Mouse (Mus musculus) ES-E14 (cell line): ENCODE results near the gene Rnf216. TPM values are rescaled to one million over a fixed set of nuclear protein-coding genes. Genes with fewer than 3 reads are reported as not detected.

Experiments used
- DNase-seq: peaks from one replicate; pipeline ENCODE4 v3.0.0-alpha.2; 2013; ENCODE audit warnings: low read depth, low spot score
- H3K27ac ChIP-seq: 2 replicates; pipeline ENCODE4 v1.5.1; 2012; ENCODE audit warnings: low read depth, mild to moderate bottlenecking, low read length, moderate library complexity, mixed read lengths; ENCODE audit not compliant: poor library complexity, insufficient read depth, severe bottlenecking
- H3K36me3 ChIP-seq: 2 replicates; pipeline ENCODE4 v1.6.1; 2012; ENCODE audit warnings: mild to moderate bottlenecking, low read length, moderate library complexity, mixed read lengths; ENCODE audit not compliant: control insufficient read depth, poor library complexity, insufficient read depth, severe bottlenecking
- H3K4me1 ChIP-seq, 2 experiments: fragments of 150-350 bp in 1 of 2; sonication (generic) in 1 of 2; 2 replicates each; pipeline ENCODE4 v1.6.1; 2012; ENCODE audit warnings: low read length in 2 of 2, mild to moderate bottlenecking in 1 of 2, mixed read lengths in 1 of 2; ENCODE audit not compliant: control insufficient read depth in 2 of 2, insufficient read depth in 2 of 2, poor library complexity in 1 of 2
- H3K4me3 ChIP-seq, 2 experiments: fragments of 150-350 bp in 1 of 2; sonication (generic) in 1 of 2; 2 replicates each; pipeline ENCODE4 v1.5.1; 2012; ENCODE audit warnings: low read length in 2 of 2, low read depth in 1 of 2, mild to moderate bottlenecking in 1 of 2, mixed read lengths in 1 of 2; ENCODE audit not compliant: insufficient read depth in 1 of 2, poor library complexity in 1 of 2, severe bottlenecking in 1 of 2
- H3K9ac ChIP-seq: 2 replicates; pipeline ENCODE4 v1.6.1; 2012; ENCODE audit warnings: low read depth, mild to moderate bottlenecking, low read length, mixed read lengths; ENCODE audit not compliant: poor library complexity, insufficient read depth, severe bottlenecking
- H3K9me3 ChIP-seq: fragments of 150-350 bp; sonication (generic); 2 replicates; pipeline ENCODE4 v1.6.1; 2012; ENCODE audit warnings: low read depth, mild to moderate bottlenecking, low read length; ENCODE audit not compliant: control insufficient read depth, insufficient read depth
- CHD2 ChIP-seq: IDR thresholded peaks from 2 replicates; pipeline ENCODE4 v1.6.1; 2014; ENCODE audit warnings: mild to moderate bottlenecking, low read depth, low read length, inconsistent platforms
- HCFC1 ChIP-seq: IDR thresholded peaks from 2 replicates; pipeline ENCODE4 v1.6.1; 2012; ENCODE audit warnings: low read length, inconsistent platforms, borderline replicate concordance; ENCODE audit not compliant: insufficient read depth
- MAFK ChIP-seq: IDR thresholded peaks from 2 replicates; pipeline ENCODE4 v1.6.1; 2014; ENCODE audit warnings: mild to moderate bottlenecking, low read depth, low read length, inconsistent platforms; ENCODE audit not compliant: insufficient read depth
- ZC3H11A ChIP-seq: IDR thresholded peaks from 2 replicates; pipeline ENCODE4 v1.6.1; 2012; ENCODE audit warnings: low read depth, mild to moderate bottlenecking, inconsistent platforms, low read length, borderline replicate concordance
- ZNF384 ChIP-seq: IDR thresholded peaks from 2 replicates; pipeline ENCODE4 v1.6.1; 2012; ENCODE audit warnings: low read depth, low read length, inconsistent platforms
- in situ Hi-C, 2 experiments: fragments of 600-800 bp; cut with MboI; formaldehyde crosslinking; loops; one replicate each; pipeline ENCODE4 v1.15.1; 2025; ENCODE audit warnings: low sequenced_read_pairs in 2 of 2, inconsistent platforms in 1 of 2; ENCODE audit not compliant: unreplicated experiment in 2 of 2
- total RNA-seq: library from RNA; depleted of rRNA; stranded (reverse); fragments of 300-350 nt; gene quantifications from 2 replicates; pipeline ENCODE4 v1.2.3, GENCODE M21; 2012

The Rnf216 gene
- total RNA-seq, 1 experiment: 23.8 TPM

GRCm38 (mm10) chr5:143054703-143055102 is 58.1 kb downstream of the Rnf216 start:
- peaks cover 6% of the 10 kb centered on the region; the same call in 1 of the 2 replicates for H3K36me3 ChIP-seq
- H3K4me3 ChIP-seq: no peak overlapping the region
- in situ Hi-C loops: no loop called here
- H3K9ac ChIP-seq: no peak overlapping the region
- peaks cover 1 to 7% of the 10 kb centered on the region in 2 experiments; a peak in 3 of 4 replicates for H3K4me1 ChIP-seq
- no peak for TF ChIP-seq HCFC1
- TF ChIP-seq ZC3H11A: no peak
- no peak for TF ChIP-seq MAFK
- no peak for TF ChIP-seq CHD2
- no peak for TF ChIP-seq ZNF384
- no peaks in the 10 kb centered on the region for H3K9me3 ChIP-seq
- DNase-seq: no peak
- H3K27ac ChIP-seq: no peak overlapping the region

DNA sequence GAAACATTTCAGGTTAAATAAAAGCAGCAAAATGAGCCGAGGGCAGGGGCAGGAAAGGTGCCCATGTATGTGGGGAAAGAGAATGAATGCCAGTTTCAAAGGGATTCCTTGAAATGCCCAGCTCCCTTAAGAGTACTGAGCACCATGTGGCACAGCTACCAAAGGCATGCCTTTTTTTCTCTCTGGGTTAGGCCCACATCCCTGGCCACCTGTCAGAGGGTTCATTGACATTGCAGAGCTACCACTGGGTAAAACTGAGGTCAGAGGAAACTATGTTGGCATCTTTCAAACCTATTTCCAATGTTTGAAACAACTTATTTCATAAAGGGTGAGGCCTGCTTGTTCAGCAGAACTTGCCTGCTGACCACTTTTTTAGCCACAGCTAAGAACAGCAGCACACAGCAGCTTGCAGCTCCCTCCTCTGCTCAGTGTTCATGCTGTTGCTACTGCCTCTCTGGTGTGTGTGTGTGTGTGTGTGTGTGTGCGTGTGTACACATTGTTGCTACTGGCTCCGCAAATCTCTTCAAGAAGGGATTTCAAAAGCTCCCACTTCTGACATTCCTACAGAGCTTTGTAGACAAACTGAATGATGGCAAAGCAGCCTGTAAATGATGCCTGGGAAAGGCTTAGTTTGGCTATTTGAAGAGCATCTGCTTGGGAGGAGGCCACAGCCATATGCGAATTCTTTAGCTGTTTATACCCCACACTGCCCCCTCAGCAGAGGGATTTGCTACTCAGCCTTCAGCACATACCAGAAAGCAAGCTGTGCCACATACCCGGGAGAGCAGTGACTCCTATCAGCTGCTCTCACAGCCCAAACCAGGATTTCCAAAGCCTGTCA is 59.4 kb downstream of the Rnf216 start:
- H3K9ac ChIP-seq: no peak overlapping the region
- TF ChIP-seq CHD2 (no peak), MAFK (no peak), ZNF384 (no peak), HCFC1 (no peak), ZC3H11A (no peak)
- H3K4me1 ChIP-seq: peaks cover 0 to 4% of the 10 kb centered on the region in 2 experiments; a peak in 1 of 4 replicates
- H3K27ac ChIP-seq: no peak overlapping the region
- DNase-seq: no peak
- in situ Hi-C loops: no loop called here
- peaks cover 9% of the 10 kb centered on the region; the same call in 1 of the 2 replicates for H3K36me3 ChIP-seq
- H3K4me3 ChIP-seq: no peak overlapping the region
- H3K9me3 ChIP-seq: no peaks in the 10 kb centered on the region

DNA sequence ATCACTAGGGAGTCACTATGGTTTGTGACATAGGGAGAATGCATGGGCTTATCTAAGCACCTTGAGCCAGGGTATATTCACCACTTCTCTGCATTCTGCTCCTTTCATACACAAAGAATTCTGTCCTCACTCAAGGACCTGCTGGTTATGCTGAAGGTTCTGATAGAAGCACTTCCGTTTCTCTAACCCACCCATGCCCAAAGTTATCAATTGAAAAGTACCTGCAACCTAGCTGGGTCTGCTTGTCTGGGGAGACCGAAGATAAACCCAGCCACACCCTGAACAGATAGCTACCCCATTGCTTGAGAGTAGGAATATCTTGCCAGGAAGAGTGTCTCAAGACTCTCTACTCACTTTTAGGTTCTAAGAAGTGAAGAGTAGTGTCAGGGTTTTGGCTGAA is 60.1 kb downstream of the Rnf216 start:
- Histone ChIP-seq H3K36me3 (peaks cover 9% of the 10 kb centered on the region; the same call in 1 of the 2 replicates), H3K27ac (no peak overlapping the region)
- in situ Hi-C loops: no loop called here

GRCm38 (mm10) chr5:143051851-143052250 is 60.9 kb downstream of the Rnf216 start:
- Histone ChIP-seq H3K27ac (no peak overlapping the region), H3K9ac (no peak overlapping the region), H3K4me1 (peaks cover 0 to 4% of the 10 kb centered on the region in 2 experiments; a peak in 1 of 4 replicates), H3K9me3 (no peaks in the 10 kb centered on the region), H3K4me3 (no peak overlapping the region), H3K36me3 (peaks cover 9% of the 10 kb centered on the region; the same call in 1 of the 2 replicates)
- no peak for DNase-seq
- TF ChIP-seq ZC3H11A (no peak), MAFK (no peak), HCFC1 (no peak), CHD2 (no peak), ZNF384 (no peak)
- in situ Hi-C loops: no loop called here

More for the DNA sequence above, 60.1 kb downstream of the Rnf216 start:
- Histone ChIP-seq H3K4me3 (no peak overlapping the region), H3K9me3 (no peaks in the 10 kb centered on the region), H3K9ac (no peak overlapping the region), H3K4me1 (peaks cover 0 to 4% of the 10 kb centered on the region in 2 experiments; a peak in 1 of 4 replicates)
- TF ChIP-seq ZNF384 (no peak), MAFK (no peak), CHD2 (no peak), HCFC1 (no peak), ZC3H11A (no peak)
- DNase-seq: no peak
